In the genomic region with DNA sequence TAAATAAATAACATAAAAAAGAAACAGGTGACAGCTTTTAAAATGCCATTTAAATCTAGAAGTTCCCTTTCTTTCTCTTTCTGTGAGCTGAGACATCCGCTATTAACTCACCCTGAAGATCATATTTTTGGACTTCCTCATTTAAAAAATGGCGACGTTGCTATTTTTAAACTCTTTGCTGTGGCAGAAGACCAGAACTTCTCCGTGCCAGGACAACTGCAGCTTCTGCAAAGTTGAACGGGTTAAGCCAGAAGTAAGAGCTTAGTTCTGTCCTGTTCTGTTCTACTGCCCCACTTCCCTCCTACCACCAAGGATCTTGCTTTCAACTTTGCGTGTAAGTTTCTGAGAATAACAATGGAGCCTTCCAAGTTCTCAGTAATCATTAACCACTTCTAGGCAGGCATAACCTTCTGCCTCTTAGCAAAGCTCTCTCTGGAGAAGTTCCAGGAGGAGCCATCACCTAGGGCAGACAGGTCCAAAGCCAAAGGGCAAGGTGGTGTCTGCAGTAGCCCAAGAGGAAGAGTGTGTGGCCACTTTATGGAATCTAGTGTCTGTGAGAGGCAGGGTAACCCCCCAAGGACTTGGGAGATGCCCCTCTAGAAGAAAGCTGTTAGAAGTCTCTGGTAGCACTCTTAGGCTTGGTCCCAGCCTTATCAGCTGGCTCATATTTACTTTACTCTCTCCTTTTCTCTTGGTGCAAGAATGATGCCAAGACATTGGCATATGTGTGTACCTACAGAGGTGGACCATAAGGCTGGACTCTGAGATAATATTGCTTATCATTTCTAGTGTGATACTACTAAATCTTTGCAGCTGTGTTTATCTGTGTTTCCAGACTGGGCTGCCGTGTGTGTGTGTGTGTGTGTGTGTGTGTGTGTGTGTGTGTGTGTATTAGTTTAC, we compare ENCODE assay signal across 10 mouse cellular contexts.
DNase-seq lines count a peak whose midpoint lies in the region; ATAC-seq and TF ChIP-seq lines count a peak whose summit lies in the region.
"Had no signal": no experiment of that assay in that cellular context is flagged by ENCODE, and none has a peak within 500 bp of the region (broad histone marks: within the 10 kb centered on the region; RNA-seq: fewer than 3 reads in every experiment).

No protein-coding gene starts in this region.

- no peak overlapping the region for H3K4me2 ChIP-seq in kidney, embryonic 16.5 days (replicated peaks; ENCODE audit: low read depth, low read length)
- H3K4me2 ChIP-seq in midbrain, embryonic 13.5 days (replicated peaks), result no peak overlapping the region
- H3K4me2 ChIP-seq in hindbrain, embryonic 13.5 days, result no peak overlapping the region
- H3K4me2 ChIP-seq: limb, embryonic 12.5 days had no signal

- H3K36me3 ChIP-seq in kidney, embryonic 16.5 days (ENCODE audit: insufficient read depth, low read length), result no peaks in the 10 kb centered on the region
- H3K36me3 ChIP-seq in megakaryocyte, embryonic 14.5 days (replicated peaks; ENCODE audit: low read length), result no peaks in the 10 kb centered on the region
- no peaks in the 10 kb centered on the region for H3K36me3 ChIP-seq in midbrain, embryonic 13.5 days
- no peaks in the 10 kb centered on the region for H3K36me3 ChIP-seq in hindbrain, embryonic 13.5 days
- H3K36me3 ChIP-seq: limb, embryonic 12.5 days had no signal

- no peak for TF ChIP-seq CTCF in bone marrow, adult 2 months (IDR thresholded peaks at IDR 0.05; ENCODE audit: control insufficient read depth, insufficient read depth, low read length)

- H3K27ac ChIP-seq in bone marrow, adult 2 months (ENCODE audit: control insufficient read depth, insufficient read depth, low read depth, low read length, poor library complexity), result peak overlapping the region; percentile 2; the same call in 1 of the 2 replicates
- peak overlapping the region; percentile 49; the same call in 1 of the 2 replicates for H3K27ac ChIP-seq in kidney, embryonic 16.5 days (ENCODE audit: low read length)
- H3K27ac ChIP-seq in midbrain, embryonic 13.5 days, result no peak overlapping the region
- no peak overlapping the region for H3K27ac ChIP-seq in hindbrain, embryonic 13.5 days
- H3K27ac ChIP-seq: gastrocnemius, adult 2 months; limb, embryonic 12.5 days had no signal

- peaks cover 3% of the 10 kb centered on the region for H3K4me1 ChIP-seq in bone marrow, adult 2 months (ENCODE audit: control insufficient read depth, insufficient read depth, low read length)
- no peaks in the 10 kb centered on the region for H3K4me1 ChIP-seq in kidney, embryonic 16.5 days (ENCODE audit: insufficient read depth, low read length)
- H3K4me1 ChIP-seq in megakaryocyte, embryonic 14.5 days, result no peaks in the 10 kb centered on the region
- no peaks in the 10 kb centered on the region for H3K4me1 ChIP-seq in midbrain, embryonic 13.5 days (replicated peaks)
- no peaks in the 10 kb centered on the region for H3K4me1 ChIP-seq in hindbrain, embryonic 13.5 days (replicated peaks)
- H3K4me1 ChIP-seq: limb, embryonic 12.5 days had no signal

- peak; percentile 12 to 16 for DNase-seq in B cell, adult 2 months
- DNase-seq in frontal cortex, adult 2 months (ENCODE audit: extremely low spot score in 1 of 2, low spot score in 1 of 2), result no peak
- DNase-seq: gastrocnemius, adult 2 months; thymus, postnatal 4 days had no signal

- no peak for TF ChIP-seq POLR2A in bone marrow, adult 2 months (IDR thresholded peaks at IDR 0.05; ENCODE audit: borderline replicate concordance, control insufficient read depth, low read depth, low read length)

- H3K4me3 ChIP-seq in bone marrow, adult 2 months (replicated peaks; ENCODE audit: control insufficient read depth, low read depth, low read length), result no peak overlapping the region
- H3K4me3 ChIP-seq in kidney, embryonic 16.5 days (ENCODE audit: low read length), result no peak overlapping the region
- peak overlapping the region; percentile 26 for H3K4me3 ChIP-seq in megakaryocyte, embryonic 14.5 days (replicated peaks)
- no peak overlapping the region for H3K4me3 ChIP-seq in midbrain, embryonic 13.5 days (replicated peaks)
- no peak overlapping the region for H3K4me3 ChIP-seq in hindbrain, embryonic 13.5 days
- H3K4me3 ChIP-seq: gastrocnemius, adult 2 months; limb, embryonic 12.5 days had no signal

- peaks cover 4% of the 10 kb centered on the region; the same call in 1 of the 2 replicates for H3K9me3 ChIP-seq in kidney, embryonic 16.5 days (ENCODE audit: low read length)
- no peaks in the 10 kb centered on the region for H3K9me3 ChIP-seq in megakaryocyte, embryonic 14.5 days
- no peaks in the 10 kb centered on the region for H3K9me3 ChIP-seq in midbrain, embryonic 13.5 days
- H3K9me3 ChIP-seq in hindbrain, embryonic 13.5 days, result no peaks in the 10 kb centered on the region
- H3K9me3 ChIP-seq: limb, embryonic 12.5 days had no signal

- H3K9ac ChIP-seq in kidney, embryonic 16.5 days (replicated peaks; ENCODE audit: low read length), result no peak overlapping the region
- no peak overlapping the region for H3K9ac ChIP-seq in midbrain, embryonic 13.5 days (replicated peaks)
- H3K9ac ChIP-seq in hindbrain, embryonic 13.5 days, result no peak overlapping the region
- H3K9ac ChIP-seq: limb, embryonic 12.5 days had no signal

- 10% methylated on average over 7 of the region's 7 CpGs for WGBS in bone marrow, adult 2 months
- 67% methylated on average over 7 of the region's 7 CpGs for WGBS in kidney, embryonic 16.5 days
- WGBS in midbrain, embryonic 13.5 days, result 90% methylated on average over 7 of the region's 7 CpGs
- WGBS in hindbrain, embryonic 13.5 days, result 76% methylated on average over 7 of the region's 7 CpGs

- no peaks in the 10 kb centered on the region for H3K27me3 ChIP-seq in kidney, embryonic 16.5 days (ENCODE audit: insufficient read depth, low read length)
- H3K27me3 ChIP-seq in megakaryocyte, embryonic 14.5 days (replicated peaks), result no peaks in the 10 kb centered on the region
- no peaks in the 10 kb centered on the region for H3K27me3 ChIP-seq in midbrain, embryonic 13.5 days
- H3K27me3 ChIP-seq in hindbrain, embryonic 13.5 days, result 0 out of 2 replicates have a peak, but pooled peaks cover 2% of the 10 kb centered on the region
- H3K27me3 ChIP-seq: limb, embryonic 12.5 days had no signal

- peak; percentile 74; the same call in 1 of the 2 replicates for ATAC-seq in kidney, embryonic 16.5 days (ENCODE audit: low FRiP score, low TSS enrichment)
- no peak for ATAC-seq in midbrain, embryonic 13.5 days
- ATAC-seq in hindbrain, embryonic 13.5 days (ENCODE audit: low FRiP score), result no peak

Comparison
In these comparisons a context has a peak if more than half of its experiments do, and no peak if none do; other contexts are left out.
1. DNase-seq: peak in B cell, adult 2 months (2 of 2); none in frontal cortex, adult 2 months (0 of 2).
2. H3K27ac ChIP-seq: peak in bone marrow, adult 2 months (single experiment) and kidney, embryonic 16.5 days (single experiment); none in midbrain, embryonic 13.5 days (single experiment) and hindbrain, embryonic 13.5 days (single experiment).